Mouse (Mus musculus): ENCODE data around the gene Pknox2. TPM values are rescaled to one million over a fixed set of nuclear protein-coding genes. Genes with fewer than 3 reads are reported as not detected.

Pknox2 gene
- polyA plus RNA-seq, 1 experiment, result 0.72 TPM

DNA sequence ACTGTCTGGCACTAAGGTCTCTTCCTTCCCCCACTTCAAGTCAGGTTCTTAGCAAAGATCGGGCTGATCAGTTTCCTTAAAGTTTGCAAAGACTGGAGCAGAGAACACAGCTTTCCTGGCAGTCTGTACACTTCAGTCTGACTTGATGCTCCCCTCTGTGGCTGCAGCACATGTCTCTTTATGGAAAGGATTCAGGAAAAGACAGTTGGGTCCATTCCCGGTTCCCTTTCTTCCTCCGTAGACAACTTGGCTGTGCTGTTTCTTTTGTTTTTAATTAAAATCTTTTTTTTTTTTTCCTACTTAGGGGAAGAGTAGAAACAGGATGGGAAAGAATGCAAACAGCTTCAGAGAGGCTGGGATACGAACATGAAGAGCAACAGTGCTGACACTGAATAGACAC, 205.1 kb downstream of the Pknox2 start:
- H3K4me3 ChIP-seq (replicated peaks; ENCODE audit: control insufficient read depth, low read depth, low read length), result no peak overlapping the region
- H3K27ac ChIP-seq (ENCODE audit: control insufficient read depth, insufficient read depth, low read depth, low read length, poor library complexity), result no peak overlapping the region
- H3K4me1 ChIP-seq (ENCODE audit: control insufficient read depth, insufficient read depth, low read length), result no peaks in the 10 kb centered on the region
- TF ChIP-seq POLR2A (IDR thresholded peaks at IDR 0.05; ENCODE audit: borderline replicate concordance, control insufficient read depth, low read depth, low read length) (no peak), CTCF (IDR thresholded peaks at IDR 0.05; ENCODE audit: control insufficient read depth, insufficient read depth, low read length) (no peak)
- WGBS, result 72% methylated on average over 4 of the region's 4 CpGs

DNA sequence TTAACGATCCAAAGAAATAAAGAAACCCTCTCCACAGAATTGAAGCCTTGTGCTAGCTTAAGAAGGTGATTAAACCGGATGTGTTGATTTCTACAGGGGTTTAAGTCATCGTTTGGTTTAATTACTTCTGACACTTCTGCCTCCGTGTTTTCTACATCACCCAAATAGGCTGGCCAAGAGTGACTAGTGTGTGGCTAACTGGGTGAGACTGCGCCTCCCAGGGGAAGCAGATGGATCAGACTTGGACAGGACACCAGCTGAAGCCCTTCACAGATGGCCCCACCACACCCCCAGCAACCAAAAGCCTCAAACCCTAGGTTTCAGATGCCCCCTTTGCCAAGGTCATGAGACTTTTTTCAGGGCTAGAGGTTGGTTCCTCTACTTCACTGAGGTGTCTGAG, 205.6 kb downstream of the Pknox2 start:
- Histone ChIP-seq H3K27ac (ENCODE audit: control insufficient read depth, insufficient read depth, low read depth, low read length, poor library complexity) (no peak overlapping the region), H3K4me1 (ENCODE audit: control insufficient read depth, insufficient read depth, low read length) (no peaks in the 10 kb centered on the region), H3K4me3 (replicated peaks; ENCODE audit: control insufficient read depth, low read depth, low read length) (no peak overlapping the region)
- TF ChIP-seq CTCF (IDR thresholded peaks at IDR 0.05; ENCODE audit: control insufficient read depth, insufficient read depth, low read length), result no peak
- no peak for TF ChIP-seq POLR2A (IDR thresholded peaks at IDR 0.05; ENCODE audit: borderline replicate concordance, control insufficient read depth, low read depth, low read length)
- 15% methylated on average over 5 of the region's 5 CpGs for WGBS

DNA sequence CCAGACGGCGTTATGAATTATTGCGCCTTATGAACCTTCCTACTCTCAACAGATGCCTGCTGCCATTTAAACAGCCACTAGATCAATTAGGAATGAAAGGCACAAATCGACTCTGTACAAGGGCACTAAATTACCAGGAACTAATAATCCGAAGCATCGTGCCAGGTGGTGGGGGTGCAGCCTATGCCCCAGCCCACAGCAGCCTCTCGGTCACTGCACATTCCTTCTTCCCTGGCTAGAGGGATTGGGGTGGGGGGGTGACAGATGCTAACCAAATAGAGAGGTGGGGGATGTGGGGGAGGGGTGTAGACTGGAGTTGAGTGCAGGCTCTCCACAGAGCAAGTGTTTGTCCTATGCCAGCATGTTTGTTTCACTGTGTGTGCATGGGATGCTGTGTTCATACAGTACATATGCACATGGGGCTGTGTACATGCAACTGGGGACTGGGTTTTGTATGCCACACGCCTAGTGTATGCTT, 208.6 kb downstream of the Pknox2 start:
- Histone ChIP-seq H3K4me3 (replicated peaks; ENCODE audit: control insufficient read depth, low read depth, low read length) (no peak overlapping the region), H3K4me1 (ENCODE audit: control insufficient read depth, insufficient read depth, low read length) (no peaks in the 10 kb centered on the region), H3K27ac (ENCODE audit: control insufficient read depth, insufficient read depth, low read depth, low read length, poor library complexity) (no peak overlapping the region)
- 81% methylated on average over 8 of the region's 8 CpGs for WGBS
- TF ChIP-seq CTCF (IDR thresholded peaks at IDR 0.05; ENCODE audit: control insufficient read depth, insufficient read depth, low read length) (no peak), POLR2A (IDR thresholded peaks at IDR 0.05; ENCODE audit: borderline replicate concordance, control insufficient read depth, low read depth, low read length) (no peak)

DNA sequence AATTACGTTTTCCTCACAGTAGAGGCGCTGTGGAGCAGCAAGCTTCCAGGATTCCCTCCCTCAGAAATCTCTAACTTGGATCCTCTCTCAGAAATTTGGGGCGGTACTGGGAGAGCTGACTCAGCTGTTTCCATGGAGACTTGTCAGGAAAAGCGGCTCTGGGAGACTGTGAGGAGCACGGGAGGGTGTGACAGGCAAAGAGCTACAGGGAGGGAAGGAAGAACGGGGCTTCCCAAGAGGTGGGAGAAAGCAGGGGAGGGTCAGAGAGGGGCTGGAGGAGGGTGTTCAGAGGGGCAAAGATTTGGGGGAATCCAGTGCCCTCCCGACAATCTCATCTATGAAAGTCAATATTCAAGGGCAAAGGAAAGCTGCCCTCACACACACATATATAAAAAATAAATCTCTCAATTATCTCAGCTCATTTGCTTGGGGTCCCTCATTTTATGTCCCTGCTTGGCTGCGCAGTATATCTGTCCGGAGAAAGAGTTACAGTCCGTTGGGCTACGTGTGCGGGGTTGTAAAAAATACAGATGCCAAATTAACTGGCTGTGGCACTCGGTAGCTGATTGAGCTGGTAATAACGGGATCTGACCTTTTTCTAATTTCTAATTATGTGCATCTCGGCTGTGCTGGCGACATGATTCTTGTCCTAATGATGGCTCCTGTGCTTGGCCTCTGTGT, 213.3 kb downstream of the Pknox2 start:
- WGBS, result 52% methylated on average over 16 of the region's 16 CpGs
- no peaks in the 10 kb centered on the region for H3K4me1 ChIP-seq (ENCODE audit: control insufficient read depth, insufficient read depth, low read length)
- H3K4me3 ChIP-seq (replicated peaks; ENCODE audit: control insufficient read depth, low read depth, low read length), result no peak overlapping the region
- no peak overlapping the region for H3K27ac ChIP-seq (ENCODE audit: control insufficient read depth, insufficient read depth, low read depth, low read length, poor library complexity)
- TF ChIP-seq CTCF (IDR thresholded peaks at IDR 0.05; ENCODE audit: control insufficient read depth, insufficient read depth, low read length) (no peak), POLR2A (IDR thresholded peaks at IDR 0.05; ENCODE audit: borderline replicate concordance, control insufficient read depth, low read depth, low read length) (no peak)

DNA sequence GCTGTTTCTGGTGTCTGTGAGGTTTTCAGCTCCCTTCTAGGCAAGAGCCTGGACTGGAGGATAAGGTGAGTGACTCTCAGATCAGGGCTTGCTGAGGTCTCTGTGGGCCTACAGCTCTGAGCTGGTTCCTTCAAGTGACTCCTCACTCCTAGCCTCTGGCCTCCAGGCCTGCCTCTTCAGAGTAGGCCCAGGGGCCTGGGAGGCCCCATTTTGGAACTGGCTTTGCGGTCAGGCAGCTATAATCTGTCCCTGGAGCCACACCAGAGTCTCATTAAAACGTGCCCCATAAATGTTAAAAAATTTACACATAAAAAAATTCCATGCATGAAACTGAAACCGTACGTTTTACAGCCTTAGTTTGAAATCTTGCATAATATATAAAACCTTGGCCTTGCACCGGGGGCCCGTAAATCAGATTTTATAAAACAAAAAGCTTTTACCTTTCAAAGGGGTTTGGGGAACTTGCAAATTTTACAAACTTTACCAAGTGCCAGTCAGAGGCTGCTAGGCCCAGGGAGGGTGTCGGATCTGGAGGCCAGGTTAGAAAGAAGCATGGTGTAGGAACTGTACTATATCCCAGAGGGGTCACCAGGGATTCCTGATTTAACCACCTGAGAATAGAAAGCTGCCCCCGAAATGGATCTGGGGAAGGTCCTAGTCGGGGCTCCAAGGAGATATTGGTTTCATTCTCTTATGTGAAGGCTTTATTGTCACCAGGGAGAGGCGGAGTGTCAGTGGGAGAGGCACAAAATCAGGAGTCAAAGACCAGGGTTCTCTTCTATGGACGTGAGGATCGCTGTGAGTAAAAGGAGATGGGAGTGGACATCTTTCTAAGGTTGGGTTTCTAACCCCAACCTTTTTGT, 214.0 kb downstream of the Pknox2 start:
- Histone ChIP-seq H3K4me1 (ENCODE audit: control insufficient read depth, insufficient read depth, low read length) (no peaks in the 10 kb centered on the region), H3K27ac (ENCODE audit: control insufficient read depth, insufficient read depth, low read depth, low read length, poor library complexity) (no peak overlapping the region), H3K4me3 (replicated peaks; ENCODE audit: control insufficient read depth, low read depth, low read length) (no peak overlapping the region)
- 63% methylated on average over 12 of the region's 12 CpGs for WGBS
- TF ChIP-seq CTCF (IDR thresholded peaks at IDR 0.05; ENCODE audit: control insufficient read depth, insufficient read depth, low read length) (no peak), POLR2A (IDR thresholded peaks at IDR 0.05; ENCODE audit: borderline replicate concordance, control insufficient read depth, low read depth, low read length) (no peak)

DNA sequence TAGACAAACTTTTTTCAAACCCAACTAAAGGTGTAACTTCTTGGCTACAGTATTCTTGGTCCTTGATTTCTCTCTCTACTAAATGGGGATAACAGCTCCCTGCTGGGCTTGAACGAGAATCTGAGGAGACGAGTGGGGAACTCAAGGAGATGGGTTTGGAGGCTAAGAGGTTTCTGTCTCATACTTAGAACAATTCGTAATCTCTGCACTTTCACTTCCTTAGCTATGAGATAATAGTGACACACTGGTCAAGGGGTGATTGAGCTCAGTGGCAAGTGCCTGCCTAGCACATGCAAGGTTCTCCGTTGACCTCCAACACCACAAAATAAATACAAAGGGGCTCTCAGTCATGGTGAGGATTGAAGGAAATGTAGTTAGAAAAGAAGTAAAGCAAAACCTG, 215.6 kb downstream of the Pknox2 start:
- 51% methylated on average over 4 of the region's 4 CpGs for WGBS
- no peak overlapping the region for H3K27ac ChIP-seq (ENCODE audit: control insufficient read depth, insufficient read depth, low read depth, low read length, poor library complexity)
- TF ChIP-seq POLR2A (IDR thresholded peaks at IDR 0.05; ENCODE audit: borderline replicate concordance, control insufficient read depth, low read depth, low read length) (no peak), CTCF (IDR thresholded peaks at IDR 0.05; ENCODE audit: control insufficient read depth, insufficient read depth, low read length) (no peak)
- H3K4me3 ChIP-seq (replicated peaks; ENCODE audit: control insufficient read depth, low read depth, low read length), result no peak overlapping the region
- H3K4me1 ChIP-seq (ENCODE audit: control insufficient read depth, insufficient read depth, low read length), result no peaks in the 10 kb centered on the region

DNA sequence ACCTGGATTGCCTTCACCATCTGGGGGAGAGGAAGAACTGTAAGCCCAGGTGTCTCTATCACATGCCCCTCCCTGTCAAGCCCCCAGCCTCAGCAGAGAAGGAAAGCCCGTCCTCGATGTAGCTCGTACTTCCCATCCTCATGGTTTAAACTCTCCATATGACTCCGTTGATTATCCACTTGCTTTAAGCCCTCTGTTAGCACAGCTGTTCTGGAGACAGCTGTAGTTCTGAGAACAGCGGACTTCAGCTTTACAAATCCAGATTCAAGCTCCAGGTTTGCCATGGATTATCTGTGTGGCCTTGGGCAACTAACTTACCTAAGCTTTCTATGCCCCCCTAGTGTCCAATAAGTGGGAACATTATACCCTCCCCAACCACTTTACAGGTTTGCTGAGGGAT, 223.5 kb downstream of the Pknox2 start:
- H3K4me3 ChIP-seq (replicated peaks; ENCODE audit: control insufficient read depth, low read depth, low read length), result no peak overlapping the region
- H3K4me1 ChIP-seq (ENCODE audit: control insufficient read depth, insufficient read depth, low read length), result no peaks in the 10 kb centered on the region
- TF ChIP-seq POLR2A (IDR thresholded peaks at IDR 0.05; ENCODE audit: borderline replicate concordance, control insufficient read depth, low read depth, low read length), result no peak
- TF ChIP-seq CTCF (IDR thresholded peaks at IDR 0.05; ENCODE audit: control insufficient read depth, insufficient read depth, low read length), result no peak
- no peak overlapping the region for H3K27ac ChIP-seq (ENCODE audit: control insufficient read depth, insufficient read depth, low read depth, low read length, poor library complexity)
- WGBS, result 83% methylated on average over 5 of the region's 5 CpGs

DNA sequence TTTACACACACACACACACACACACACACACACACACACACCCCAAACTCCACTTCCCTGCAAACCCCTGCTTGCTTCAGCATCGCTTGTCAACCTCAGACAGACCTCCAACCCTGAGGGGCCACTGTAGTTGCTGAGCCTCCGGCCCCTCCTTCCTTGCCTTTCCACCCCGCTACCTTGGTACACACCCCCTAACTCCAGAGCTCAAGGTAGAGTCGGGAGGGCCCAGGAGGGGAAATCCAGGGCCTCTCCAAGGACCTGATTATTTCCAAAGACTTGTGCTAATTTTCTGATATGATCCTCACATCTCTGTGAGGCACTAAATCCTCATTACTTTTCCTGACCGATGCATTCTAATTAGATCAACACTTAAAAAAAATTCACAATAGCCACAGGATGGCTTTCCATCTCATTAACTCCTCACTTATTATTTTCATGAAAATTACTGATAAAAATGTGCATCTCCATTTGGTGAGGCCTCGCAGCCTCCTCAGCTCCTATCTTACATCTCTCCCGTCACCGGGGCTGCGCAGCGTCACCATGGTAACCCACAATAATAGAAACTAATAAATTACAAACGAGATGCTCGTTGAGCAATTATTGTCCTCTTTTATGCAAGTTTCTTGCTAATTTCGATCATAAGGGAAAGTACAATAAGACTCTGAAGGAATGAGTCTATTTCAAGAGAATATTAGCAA, 225.3 kb downstream of the Pknox2 start:
- Histone ChIP-seq H3K4me1 (ENCODE audit: control insufficient read depth, insufficient read depth, low read length) (no peaks in the 10 kb centered on the region), H3K27ac (ENCODE audit: control insufficient read depth, insufficient read depth, low read depth, low read length, poor library complexity) (no peak overlapping the region), H3K4me3 (replicated peaks; ENCODE audit: control insufficient read depth, low read depth, low read length) (no peak overlapping the region)
- no peak for TF ChIP-seq CTCF (IDR thresholded peaks at IDR 0.05; ENCODE audit: control insufficient read depth, insufficient read depth, low read length)
- no peak for TF ChIP-seq POLR2A (IDR thresholded peaks at IDR 0.05; ENCODE audit: borderline replicate concordance, control insufficient read depth, low read depth, low read length)
- 72% methylated on average over 13 of the region's 13 CpGs for WGBS

Measured in bone marrow, adult 2 months (tissue).